Mouse (Mus musculus): ENCODE data around the gene Arhgef40. TPM values are rescaled to one million over a fixed set of nuclear protein-coding genes. Genes with fewer than 3 reads are reported as not detected.

Arhgef40 gene
- polyA plus RNA-seq (2015; fragmentation: Nextera tagmentation; extraction: Ambion mirVana), result 76.8 and 83.1 TPM in 2 replicates

DNA sequence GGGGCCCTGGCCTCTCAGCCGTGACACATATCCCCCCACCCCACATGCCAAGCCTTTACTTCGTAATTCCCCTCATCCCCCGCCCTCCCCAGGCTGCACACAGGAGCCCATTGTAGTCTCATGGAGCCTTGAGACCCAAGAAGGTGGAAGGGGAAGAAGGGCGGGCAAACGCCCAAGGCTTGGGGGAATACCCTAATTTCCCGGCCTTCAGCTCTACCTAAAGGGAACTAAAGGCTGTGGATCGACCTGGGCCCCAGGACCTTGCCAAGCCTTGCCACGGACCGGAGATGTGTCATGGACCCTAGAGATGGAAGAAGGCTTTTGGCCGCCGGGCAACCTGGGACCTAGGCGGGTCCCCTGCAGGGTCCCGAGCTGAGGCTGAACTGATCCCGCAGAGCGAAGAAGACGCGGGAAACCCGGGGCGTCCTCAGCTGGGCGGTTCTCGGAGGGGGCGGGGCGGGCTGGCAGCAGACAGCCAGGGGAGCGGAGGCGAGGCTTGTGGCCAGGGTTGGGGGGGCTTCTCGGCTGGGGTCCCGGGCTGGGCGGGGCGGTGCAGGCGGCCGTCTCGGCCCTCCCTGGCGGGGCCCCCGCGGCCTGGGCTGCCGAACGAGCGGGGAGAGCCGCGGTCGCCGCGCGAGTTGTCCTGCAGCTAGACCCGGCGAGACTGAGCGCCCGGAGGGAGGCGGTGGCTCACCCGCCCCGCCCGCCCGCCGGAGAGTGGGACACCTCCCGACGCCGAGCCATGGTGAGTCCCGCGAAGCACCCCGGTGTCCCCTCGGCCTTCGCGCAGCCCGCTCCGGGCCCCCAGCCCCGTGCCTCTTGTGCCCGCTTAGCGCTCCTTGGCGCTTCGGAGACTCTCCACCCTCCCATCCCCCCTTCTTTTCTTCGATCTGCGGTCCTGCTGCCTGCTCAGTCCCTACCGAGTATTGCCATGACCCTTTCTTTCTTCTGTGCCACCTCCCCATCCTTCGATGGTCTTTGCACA, at the start of gene Arhgef40:
TSS of gene Arhgef40 (plus strand) at position 473 of the 985 bp plus-strand sequence.
- peak within 1 kb of the TSS; percentile 95 for H3K4me2 ChIP-seq
- peaks cover 26% of the 10 kb centered on the region for H3K36me3 ChIP-seq
- H3K9ac ChIP-seq, result peak within 1 kb of the TSS; percentile 88
- H3K27ac ChIP-seq, result peak within 1 kb of the TSS; percentile 91
- peak; percentile 90 for ATAC-seq (ENCODE audit: low FRiP score)
- H3K9me3 ChIP-seq, result no peaks in the 10 kb centered on the region
- no peaks in the 10 kb centered on the region for H3K27me3 ChIP-seq
- H3K4me1 ChIP-seq (replicated peaks), result peaks cover 43% of the 10 kb centered on the region
- peak within 1 kb of the TSS; percentile 76 for H3K4me3 ChIP-seq
- WGBS, result under 1% methylated on average over 60 of the region's 74 CpGs

DNA sequence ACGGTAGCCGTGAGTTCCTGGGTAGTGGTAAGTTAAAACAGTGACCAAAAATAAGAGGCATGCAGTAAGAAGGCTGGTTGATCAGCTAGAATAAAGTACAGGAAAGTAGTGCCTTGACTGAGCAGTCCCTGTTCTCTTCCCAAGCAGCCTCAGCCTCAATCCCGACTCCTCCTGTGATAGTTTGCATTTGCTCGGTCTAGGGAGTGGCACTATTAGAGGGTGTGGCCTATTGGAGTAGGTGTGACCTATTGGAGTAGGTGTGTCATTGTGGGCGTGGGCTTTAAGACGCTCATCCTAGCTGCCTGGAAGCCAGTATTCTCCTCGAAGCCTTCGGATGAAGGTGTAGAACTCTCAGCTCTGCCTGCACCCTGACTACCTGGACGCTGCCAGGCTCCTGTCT, 45.5 kb upstream of the Arhgef40 start:
- H3K4me3 ChIP-seq, result no peak overlapping the region
- no peaks in the 10 kb centered on the region for H3K36me3 ChIP-seq
- H3K4me1 ChIP-seq (replicated peaks), result no peaks in the 10 kb centered on the region; the same call in 1 of the 2 replicates
- H3K9ac ChIP-seq, result no peak overlapping the region
- H3K27me3 ChIP-seq, result no peaks in the 10 kb centered on the region
- H3K9me3 ChIP-seq, result no peaks in the 10 kb centered on the region
- H3K27ac ChIP-seq, result no peak overlapping the region
- ATAC-seq (ENCODE audit: low FRiP score), result no peak
- no peak overlapping the region for H3K4me2 ChIP-seq
- 88% methylated on average over 9 of the region's 9 CpGs for WGBS

DNA sequence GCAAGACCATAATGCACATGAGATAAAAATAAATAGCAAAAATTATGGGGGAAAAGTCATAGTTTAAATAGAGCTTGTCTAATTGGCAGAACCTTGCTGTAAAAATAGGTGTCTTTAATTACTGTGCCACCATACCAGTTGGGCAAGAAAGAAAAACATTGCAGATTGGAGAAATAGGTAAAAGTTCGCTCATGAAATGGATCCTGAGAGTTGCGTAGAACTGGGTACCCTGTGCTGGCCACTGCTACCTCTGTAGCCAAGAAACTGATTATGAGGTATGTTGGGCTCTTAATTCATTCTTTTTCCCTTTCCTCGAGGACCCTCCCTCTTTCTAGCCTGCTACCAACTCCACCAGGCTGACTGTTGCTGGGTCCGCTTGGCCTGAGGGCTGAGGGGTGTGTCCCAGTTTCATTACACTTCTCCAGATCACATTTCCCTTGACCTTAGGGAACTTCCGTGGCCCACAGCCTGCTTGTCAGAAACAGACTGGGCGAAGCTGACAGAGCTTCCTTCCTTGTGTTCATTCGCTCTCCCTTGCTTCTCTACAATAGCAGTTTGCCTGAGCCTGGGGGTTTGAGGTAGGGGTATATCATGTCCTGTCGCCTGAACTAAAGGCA, 43.5 kb upstream of the Arhgef40 start:
- no peaks in the 10 kb centered on the region for H3K36me3 ChIP-seq
- H3K9me3 ChIP-seq, result no peaks in the 10 kb centered on the region
- H3K4me3 ChIP-seq, result no peak overlapping the region
- H3K4me2 ChIP-seq, result no peak overlapping the region
- 42% methylated on average over 8 of the region's 8 CpGs for whole genome bisulfite sequencing
- H3K27ac ChIP-seq, result no peak overlapping the region
- no peaks in the 10 kb centered on the region; the same call in 1 of the 2 replicates for H3K4me1 ChIP-seq (replicated peaks)
- H3K27me3 ChIP-seq, result no peaks in the 10 kb centered on the region
- ATAC-seq (ENCODE audit: low FRiP score), result no peak
- H3K9ac ChIP-seq, result no peak overlapping the region

GRCm38 (mm10) chr14:51941577-51941976, 42.9 kb upstream of the Arhgef40 start:
- Histone ChIP-seq H3K27ac (no peak overlapping the region), H3K4me2 (no peak overlapping the region), H3K36me3 (no peaks in the 10 kb centered on the region), H3K9me3 (no peaks in the 10 kb centered on the region), H3K9ac (no peak overlapping the region), H3K4me1 (replicated peaks) (no peaks in the 10 kb centered on the region; the same call in 1 of the 2 replicates), H3K4me3 (no peak overlapping the region), H3K27me3 (no peaks in the 10 kb centered on the region)
- WGBS, result 54% methylated on average over 9 of the region's 9 CpGs
- no peak for ATAC-seq (ENCODE audit: low FRiP score)

- no peak overlapping the region for H3K4me3 ChIP-seq
- H3K4me1 ChIP-seq (replicated peaks), result no peaks in the 10 kb centered on the region; the same call in 1 of the 2 replicates
- no peak overlapping the region for H3K27ac ChIP-seq
- WGBS, result 70% methylated on average over 7 of the region's 7 CpGs
- no peak for ATAC-seq (ENCODE audit: low FRiP score)
- H3K36me3 ChIP-seq, result no peaks in the 10 kb centered on the region
- H3K27me3 ChIP-seq, result no peaks in the 10 kb centered on the region
- no peak overlapping the region for H3K4me2 ChIP-seq
- no peak overlapping the region for H3K9ac ChIP-seq
- no peaks in the 10 kb centered on the region for H3K9me3 ChIP-seq
Observed at GRCm38 (mm10) chr14:51942236-51942635, 42.3 kb upstream of the Arhgef40 start.

- no peak overlapping the region for H3K9ac ChIP-seq
- H3K36me3 ChIP-seq, result no peaks in the 10 kb centered on the region
- no peak for ATAC-seq (ENCODE audit: low FRiP score)
- H3K4me1 ChIP-seq (replicated peaks), result no peaks in the 10 kb centered on the region; the same call in 1 of the 2 replicates
- H3K27ac ChIP-seq, result no peak overlapping the region
- no peaks in the 10 kb centered on the region for H3K9me3 ChIP-seq
- H3K4me2 ChIP-seq, result no peak overlapping the region
- 81% methylated on average over 6 of the region's 6 CpGs for WGBS
- no peak overlapping the region for H3K4me3 ChIP-seq
- H3K27me3 ChIP-seq, result no peaks in the 10 kb centered on the region
Observed at GRCm38 (mm10) chr14:51943336-51943735, 41.2 kb upstream of the Arhgef40 start.

- no peaks in the 10 kb centered on the region for H3K27me3 ChIP-seq
- no peaks in the 10 kb centered on the region for H3K4me1 ChIP-seq (replicated peaks)
- no peak overlapping the region for H3K4me2 ChIP-seq
- H3K4me3 ChIP-seq, result no peak overlapping the region
- 85% methylated on average over 2 of the region's 2 CpGs for whole genome bisulfite sequencing
- no peaks in the 10 kb centered on the region for H3K36me3 ChIP-seq
- ATAC-seq (ENCODE audit: low FRiP score), result no peak
- no peaks in the 10 kb centered on the region for H3K9me3 ChIP-seq
- no peak overlapping the region for H3K27ac ChIP-seq
- H3K9ac ChIP-seq, result no peak overlapping the region
Observed at GRCm38 (mm10) chr14:51960316-51960715, 24.2 kb upstream of the Arhgef40 start.

DNA sequence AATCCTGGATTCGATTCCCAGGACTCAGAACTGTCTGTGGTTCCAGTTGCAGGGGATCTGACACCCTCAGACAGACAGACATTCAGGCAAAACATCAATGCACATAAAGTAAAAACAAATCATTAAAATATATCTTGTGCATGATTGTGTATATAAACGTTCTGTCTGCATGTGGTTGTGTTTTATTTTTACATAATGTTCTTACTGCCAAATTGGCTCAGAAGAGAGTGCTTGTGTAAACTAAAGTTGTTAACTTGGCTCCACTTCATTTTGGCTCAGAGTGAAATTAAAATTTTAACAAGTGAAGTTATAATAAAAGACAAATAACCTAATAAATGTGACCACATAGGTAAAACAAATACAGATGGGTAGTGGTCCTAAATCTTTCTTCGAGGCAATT, 17.1 kb upstream of the Arhgef40 start:
- Histone ChIP-seq H3K4me1 (replicated peaks) (no peaks in the 10 kb centered on the region), H3K36me3 (no peaks in the 10 kb centered on the region), H3K4me3 (no peak overlapping the region), H3K4me2 (no peak overlapping the region), H3K27me3 (no peaks in the 10 kb centered on the region), H3K27ac (no peak overlapping the region), H3K9ac (no peak overlapping the region), H3K9me3 (no peaks in the 10 kb centered on the region)
- 91% methylated on average over 3 of the region's 3 CpGs for WGBS
- no peak for ATAC-seq (ENCODE audit: low FRiP score)

GRCm38 (mm10) chr14:51979252-51979651, 5.3 kb upstream of the Arhgef40 start:
- no peaks in the 10 kb centered on the region for H3K9me3 ChIP-seq
- ATAC-seq (ENCODE audit: low FRiP score), result no peak
- H3K4me3 ChIP-seq, result no peak overlapping the region
- H3K4me2 ChIP-seq, result no peak overlapping the region
- no peaks in the 10 kb centered on the region for H3K36me3 ChIP-seq
- peaks cover 10% of the 10 kb centered on the region for H3K4me1 ChIP-seq (replicated peaks)
- H3K9ac ChIP-seq, result no peak overlapping the region
- H3K27ac ChIP-seq, result no peak overlapping the region
- no peaks in the 10 kb centered on the region for H3K27me3 ChIP-seq
- 89% methylated on average over 3 of the region's 3 CpGs for WGBS

- Histone ChIP-seq H3K9ac (no peak overlapping the region), H3K4me1 (replicated peaks) (peaks cover 33% of the 10 kb centered on the region), H3K4me3 (no peak overlapping the region), H3K27me3 (no peaks in the 10 kb centered on the region), H3K4me2 (no peak overlapping the region), H3K36me3 (peaks cover 13% of the 10 kb centered on the region), H3K27ac (no peak overlapping the region), H3K9me3 (no peaks in the 10 kb centered on the region)
- no peak for ATAC-seq (ENCODE audit: low FRiP score)
- WGBS, result 56% methylated on average over 4 of the region's 4 CpGs
Observed at GRCm38 (mm10) chr14:51983251-51983650, 1.3 kb upstream of the Arhgef40 start.

GRCm38 (mm10) chr14:51983855-51984246, 668 bp upstream of the Arhgef40 start:
- WGBS, result 10% methylated on average over 10 of the region's 10 CpGs
- peak overlapping the region; percentile 95 for H3K4me2 ChIP-seq
- H3K9me3 ChIP-seq, result no peaks in the 10 kb centered on the region
- H3K27me3 ChIP-seq, result no peaks in the 10 kb centered on the region
- peak overlapping the region; percentile 88 for H3K9ac ChIP-seq
- ATAC-seq (ENCODE audit: low FRiP score), result no peak
- peaks cover 19% of the 10 kb centered on the region for H3K36me3 ChIP-seq
- H3K4me1 ChIP-seq (replicated peaks), result peaks cover 36% of the 10 kb centered on the region
- peak overlapping the region; percentile 76 for H3K4me3 ChIP-seq
- peak overlapping the region; percentile 91 for H3K27ac ChIP-seq

- Histone ChIP-seq H3K27me3 (no peaks in the 10 kb centered on the region), H3K27ac (peak overlapping the region; percentile 91), H3K4me3 (peak overlapping the region; percentile 76), H3K36me3 (peaks cover 35% of the 10 kb centered on the region), H3K4me2 (peak overlapping the region; percentile 95), H3K4me1 (replicated peaks) (peaks cover 48% of the 10 kb centered on the region), H3K9ac (peak overlapping the region; percentile 88), H3K9me3 (no peaks in the 10 kb centered on the region)
- under 1% methylated on average over 27 of the region's 27 CpGs for WGBS
- peak; percentile 62 for ATAC-seq (ENCODE audit: low FRiP score)
Observed at GRCm38 (mm10) chr14:51985301-51986152, 1.0 kb downstream of the Arhgef40 start.
